In the genomic region with DNA sequence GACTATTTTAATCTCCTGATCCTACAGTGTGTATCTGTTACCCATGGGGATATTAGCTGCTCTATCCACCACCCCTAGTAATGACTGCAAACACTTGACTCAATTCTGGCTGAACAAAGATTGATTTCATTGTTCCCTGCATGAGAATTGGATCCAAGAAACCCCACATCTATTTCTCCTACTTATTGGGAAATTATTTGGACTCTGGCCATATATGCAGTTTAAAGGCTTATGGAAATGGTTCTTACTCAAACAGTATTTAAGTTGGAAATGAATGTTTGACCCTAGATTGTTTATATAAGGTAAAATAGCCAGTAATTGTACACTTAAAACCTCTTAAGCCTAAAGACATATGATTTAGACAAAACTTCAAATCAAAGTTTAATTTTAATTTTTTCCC, we compare ENCODE assay signal across 20 mouse cellular contexts.
"Had no signal": no experiment of that assay in that cellular context is flagged by ENCODE, and none has a peak within 500 bp of the region (broad histone marks: within the 10 kb centered on the region; RNA-seq: fewer than 3 reads in every experiment).

No protein-coding gene starts in this region.

- H3K4me2 ChIP-seq: limb, embryonic 12.5 days; liver, embryonic 13.5 days; lung, embryonic 15.5 days; midbrain, embryonic 12.5 days; neural tube, embryonic 13.5 days had no signal

- H3K4me3 ChIP-seq: left cerebral cortex, adult 2 months; limb, embryonic 12.5 days; liver, embryonic 13.5 days; lung, embryonic 15.5 days; midbrain, embryonic 12.5 days; myocyte; neural tube, embryonic 13.5 days had no signal

- H3K9ac ChIP-seq: limb, embryonic 12.5 days; liver, embryonic 13.5 days; lung, embryonic 15.5 days; midbrain, embryonic 12.5 days; neural tube, embryonic 13.5 days had no signal

- H3K36me3 ChIP-seq: limb, embryonic 12.5 days; liver, embryonic 13.5 days; lung, embryonic 15.5 days; midbrain, embryonic 12.5 days; neural tube, embryonic 13.5 days had no signal

- H3K9me3 ChIP-seq: limb, embryonic 12.5 days; liver, embryonic 13.5 days; lung, embryonic 15.5 days; midbrain, embryonic 12.5 days; neural tube, embryonic 13.5 days had no signal

- DNase-seq: kidney, adult 2 months; kidney, postnatal 10 days; kidney, postnatal 36 days; layer of hippocampus, postnatal 36 days; liver, embryonic 13.5 days; lung, postnatal 14 days; retina, postnatal 1 day; thymus, adult 2 months; thymus, postnatal 14 days; thymus, postnatal 4 days had no signal

- ATAC-seq: intestine, postnatal 0 days; midbrain, embryonic 16.5 days had no signal

- H3K27me3 ChIP-seq: limb, embryonic 12.5 days; liver, embryonic 13.5 days; lung, embryonic 15.5 days; midbrain, embryonic 12.5 days; neural tube, embryonic 13.5 days had no signal

- H3K4me1 ChIP-seq: liver, embryonic 13.5 days; lung, embryonic 15.5 days; midbrain, embryonic 12.5 days; neural tube, embryonic 13.5 days had no signal

- H3K27ac ChIP-seq: left cerebral cortex, adult 2 months; limb, embryonic 12.5 days; liver, embryonic 13.5 days; lung, embryonic 15.5 days; macrophage; midbrain, embryonic 12.5 days; neural tube, embryonic 13.5 days; stomach, postnatal 0 days had no signal
